Mouse (Mus musculus) limb, embryonic 14.5 days (tissue): ENCODE data around the gene Rpp25. TPM values are rescaled to one million over a fixed set of nuclear protein-coding genes. Genes with fewer than 3 reads are reported as not detected.

Experiments used
- ATAC-seq: fragments of 200-750 bp; cut with Nextera tagmentation; 2 replicates; pipeline ENCODE4 v1.8.0; 2017; ENCODE audit warnings: low read depth, moderate number of reproducible peaks, moderate TSS enrichment; ENCODE audit not compliant: low FRiP score
- DNase-seq: peaks from one replicate; pipeline ENCODE4 v3.0.0-alpha.2; 2015; ENCODE audit warnings: low spot score
- H3K27ac ChIP-seq: fragments of 300-500 bp; sonication (generic); replicated peaks from 2 replicates; pipeline ENCODE4 v1.5.1; 2014; ENCODE audit warnings: low read depth, mild to moderate bottlenecking, low read length, moderate library complexity, mixed read lengths
- H3K27me3 ChIP-seq: fragments of 300-500 bp; sonication (generic); 2 replicates; pipeline ENCODE4 v1.6.1; 2014; ENCODE audit warnings: low read length, mixed read lengths; ENCODE audit not compliant: control insufficient read depth, insufficient read depth
- H3K36me3 ChIP-seq: fragments of 300-500 bp; sonication (generic); 2 replicates; pipeline ENCODE4 v1.6.1; 2014; ENCODE audit warnings: mild to moderate bottlenecking, low read length, moderate library complexity, mixed read lengths; ENCODE audit not compliant: control insufficient read depth, insufficient read depth
- H3K4me1 ChIP-seq: fragments of 300-500 bp; sonication (generic); 2 replicates; pipeline ENCODE4 v1.6.1; 2014; ENCODE audit warnings: antibody characterized with exemption, low read length, mixed read lengths; ENCODE audit not compliant: control insufficient read depth, insufficient read depth
- H3K4me2 ChIP-seq: fragments of 300-500 bp; sonication (generic); replicated peaks from 2 replicates; pipeline ENCODE4 v1.6.1; 2014; ENCODE audit warnings: low read depth, mild to moderate bottlenecking, low read length, moderate library complexity; ENCODE audit not compliant: severe bottlenecking
- H3K4me3 ChIP-seq: fragments of 300-500 bp; sonication (generic); replicated peaks from 2 replicates; pipeline ENCODE4 v1.5.1; 2014; ENCODE audit warnings: low read length
- H3K9ac ChIP-seq: fragments of 300-500 bp; sonication (generic); 2 replicates; pipeline ENCODE4 v1.6.1; 2014; ENCODE audit warnings: mild to moderate bottlenecking, low read depth, low read length, moderate library complexity; ENCODE audit not compliant: severe bottlenecking
- H3K9me3 ChIP-seq: fragments of 300-500 bp; sonication (generic); 2 replicates; pipeline ENCODE4 v1.6.1; 2016; ENCODE audit warnings: low read length; ENCODE audit not compliant: control insufficient read depth
- POLR2A ChIP-seq: fragments of 200-500 bp; IDR thresholded peaks from 2 replicates; pipeline ENCODE4 v1.8.0; 2012; ENCODE audit warnings: inconsistent platforms, mild to moderate bottlenecking, moderate library complexity, borderline replicate concordance; ENCODE audit not compliant: insufficient read depth, insufficient read length; ENCODE audit errors: extremely low read depth
- WGBS: fragments of 180-500 bp; shearing (Covaris S2); extraction: QIAGEN DNeasy Blood & Tissue Kit; methylation state at CpG from one replicate; pipeline ENCODE4 v1.1.7; 2014; 5-methylcytosine and 5-hydroxymethylcytosine counted together
- polyA plus RNA-seq, 2 experiments: library from polyadenylated mRNA; depleted of rRNA in 1 of 2; stranded (reverse) in 1 of 2; unstranded in 1 of 2; fragments of >200 nt; fragmentation: Nextera tagmentation in 1 of 2; extraction: Ambion mirVana in 1 of 2; gene quantifications; 2 replicates each; pipeline versions ENCODE4 v1.2.1 to v1.2.3; 2012 to 2014

Rpp25 gene
- polyA plus RNA-seq, 2 experiments, result 0.74 to 0.94 TPM

DNA sequence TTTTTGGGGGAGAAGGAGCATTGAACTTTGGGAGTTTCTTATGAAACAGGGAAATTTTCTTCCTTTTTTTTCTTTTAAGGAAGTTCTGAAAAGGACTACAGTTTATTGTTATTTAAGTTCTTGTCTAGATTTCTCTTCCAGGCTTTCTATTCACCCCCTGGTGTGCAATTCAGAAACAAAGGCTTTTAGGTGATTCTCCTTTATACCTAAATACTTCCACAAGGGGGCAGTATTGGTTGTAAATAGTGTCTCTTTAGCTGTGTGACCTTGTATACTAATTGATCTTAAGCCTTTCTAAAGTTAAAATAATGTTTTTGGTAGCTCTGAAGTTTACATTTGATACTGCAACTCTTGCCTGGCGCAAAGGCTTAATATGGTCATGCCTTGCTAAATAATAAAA is 19.9 kb downstream of the Rpp25 start:
- Histone ChIP-seq H3K27me3 (no peaks in the 10 kb centered on the region), H3K9me3 (no peaks in the 10 kb centered on the region), H3K27ac (no peak overlapping the region), H3K9ac (no peak overlapping the region), H3K4me2 (no peak overlapping the region), H3K36me3 (0 out of 2 replicates have a peak, but pooled peaks cover under 1% of the 10 kb centered on the region), H3K4me1 (peaks cover 10% of the 10 kb centered on the region; the same call in 1 of the 2 replicates), H3K4me3 (no peak overlapping the region)
- DNase-seq, result peak; percentile 86
- TF ChIP-seq POLR2A, result no peak
- ATAC-seq, result no peak
- 92% methylated on average over 1 of the region's 1 CpGs for WGBS

DNA sequence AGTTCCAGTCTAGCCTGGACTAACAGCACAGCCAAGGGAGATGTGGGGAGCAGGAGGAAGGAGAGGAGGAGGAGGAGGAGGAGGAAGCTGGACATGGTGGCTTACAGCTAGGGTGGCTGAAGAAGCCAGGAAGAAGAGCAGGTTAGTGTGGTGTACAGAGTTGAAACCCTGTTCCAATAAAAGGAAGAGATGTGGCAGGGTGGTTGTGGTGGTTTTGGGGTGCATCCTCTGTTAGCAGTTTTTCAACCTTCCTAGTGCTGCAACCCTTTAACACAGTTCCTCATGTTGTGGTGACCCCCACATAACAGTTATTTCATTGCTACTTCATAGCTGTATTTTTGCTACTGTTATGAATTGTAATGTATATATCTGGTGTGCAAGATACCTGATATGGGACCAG is 20.6 kb downstream of the Rpp25 start:
- DNase-seq, result no peak
- peaks cover 4% of the 10 kb centered on the region; the same call in 1 of the 2 replicates for H3K36me3 ChIP-seq
- no peak overlapping the region for H3K4me2 ChIP-seq
- H3K4me1 ChIP-seq, result peaks cover 10% of the 10 kb centered on the region; the same call in 1 of the 2 replicates
- no peak for ATAC-seq
- H3K4me3 ChIP-seq, result no peak overlapping the region
- no peaks in the 10 kb centered on the region for H3K9me3 ChIP-seq
- H3K9ac ChIP-seq, result no peak overlapping the region
- no peak overlapping the region for H3K27ac ChIP-seq
- H3K27me3 ChIP-seq, result no peaks in the 10 kb centered on the region
- no peak for TF ChIP-seq POLR2A

DNA sequence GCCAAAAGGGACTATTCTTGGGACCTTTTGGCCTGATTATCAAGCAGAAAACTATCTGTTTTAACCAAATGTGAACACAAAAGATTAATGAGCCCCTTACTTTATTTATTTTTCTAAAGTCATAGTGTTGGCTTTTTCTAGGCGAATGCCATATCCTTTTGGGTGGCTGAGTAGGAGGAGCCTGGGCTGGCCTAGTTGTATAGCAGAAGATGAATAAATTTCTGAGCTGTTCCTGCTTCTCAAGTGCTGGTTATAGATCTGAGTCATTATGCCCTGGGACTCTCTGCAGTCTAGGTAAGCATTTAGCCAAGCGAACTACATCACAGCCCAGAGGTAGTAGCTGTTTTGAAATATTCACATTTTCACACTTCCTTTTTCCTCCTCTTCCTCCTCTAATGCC is 21.7 kb downstream of the Rpp25 start:
- 85% methylated on average over 2 of the region's 2 CpGs for WGBS
- Histone ChIP-seq H3K4me1 (peaks cover 10% of the 10 kb centered on the region; the same call in 1 of the 2 replicates), H3K36me3 (peaks cover 13% of the 10 kb centered on the region), H3K27me3 (no peaks in the 10 kb centered on the region), H3K9ac (no peak overlapping the region), H3K4me3 (no peak overlapping the region), H3K4me2 (no peak overlapping the region), H3K27ac (no peak overlapping the region), H3K9me3 (no peaks in the 10 kb centered on the region)
- ATAC-seq, result no peak
- no peak for TF ChIP-seq POLR2A
- no peak for DNase-seq

DNA sequence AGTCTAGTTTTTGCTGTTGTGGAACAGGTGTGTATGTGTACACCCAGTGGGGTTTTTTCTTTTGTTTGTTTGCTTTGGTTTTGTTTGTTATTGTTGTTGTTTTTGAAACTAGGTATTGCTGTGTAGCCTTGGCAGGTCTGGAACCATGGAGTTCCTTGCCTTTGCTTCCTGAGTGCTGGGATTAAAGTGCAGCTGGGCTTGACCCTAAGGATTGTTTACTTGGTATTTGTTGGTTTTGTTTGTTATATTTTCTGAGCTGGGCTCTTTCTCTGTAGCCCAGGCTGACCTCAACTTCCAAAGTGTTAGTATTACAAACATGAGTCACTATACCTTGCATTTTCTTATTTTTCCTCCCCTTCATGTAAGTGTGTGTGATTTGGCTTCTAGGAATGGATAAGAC is 22.6 kb downstream of the Rpp25 start:
- no peaks in the 10 kb centered on the region for H3K9me3 ChIP-seq
- DNase-seq (no peak), ATAC-seq (no peak)
- H3K4me3 ChIP-seq, result no peak overlapping the region
- H3K9ac ChIP-seq, result no peak overlapping the region
- peaks cover 10% of the 10 kb centered on the region; the same call in 1 of the 2 replicates for H3K4me1 ChIP-seq
- H3K27me3 ChIP-seq, result no peaks in the 10 kb centered on the region
- H3K36me3 ChIP-seq, result peaks cover 21% of the 10 kb centered on the region
- TF ChIP-seq POLR2A, result no peak
- H3K4me2 ChIP-seq, result no peak overlapping the region
- no peak overlapping the region for H3K27ac ChIP-seq

DNA sequence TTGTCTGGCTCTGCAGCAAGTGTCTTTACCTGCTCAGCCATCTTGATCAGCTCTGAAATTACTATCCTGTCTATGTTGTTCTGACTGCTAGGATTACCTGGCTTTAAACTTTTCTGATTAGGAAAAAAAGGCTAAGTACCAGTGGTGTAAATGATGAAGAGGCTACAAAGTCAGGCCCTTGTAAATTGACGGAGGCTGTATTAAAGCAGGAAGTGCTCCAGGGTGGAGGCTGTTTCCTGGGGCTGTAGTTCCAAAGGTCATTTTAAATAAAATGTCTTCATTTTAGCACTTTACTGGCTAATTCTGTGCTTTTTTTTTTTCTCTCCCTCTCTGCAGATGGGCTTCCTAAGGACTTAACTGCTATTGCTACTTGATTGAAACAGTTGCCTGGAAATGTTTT is 28.1 kb downstream of the Rpp25 start:
- peaks cover 48% of the 10 kb centered on the region for H3K36me3 ChIP-seq
- ATAC-seq (no peak), DNase-seq (no peak)
- no peak overlapping the region for H3K4me3 ChIP-seq
- no peak overlapping the region for H3K27ac ChIP-seq
- H3K4me1 ChIP-seq, result peaks cover 4% of the 10 kb centered on the region; the same call in 1 of the 2 replicates
- no peak overlapping the region for H3K9ac ChIP-seq
- H3K4me2 ChIP-seq, result no peak overlapping the region
- no peak for TF ChIP-seq POLR2A
- WGBS, result 65% methylated on average over 1 of the region's 1 CpGs
- H3K9me3 ChIP-seq, result no peaks in the 10 kb centered on the region
- no peaks in the 10 kb centered on the region for H3K27me3 ChIP-seq

DNA sequence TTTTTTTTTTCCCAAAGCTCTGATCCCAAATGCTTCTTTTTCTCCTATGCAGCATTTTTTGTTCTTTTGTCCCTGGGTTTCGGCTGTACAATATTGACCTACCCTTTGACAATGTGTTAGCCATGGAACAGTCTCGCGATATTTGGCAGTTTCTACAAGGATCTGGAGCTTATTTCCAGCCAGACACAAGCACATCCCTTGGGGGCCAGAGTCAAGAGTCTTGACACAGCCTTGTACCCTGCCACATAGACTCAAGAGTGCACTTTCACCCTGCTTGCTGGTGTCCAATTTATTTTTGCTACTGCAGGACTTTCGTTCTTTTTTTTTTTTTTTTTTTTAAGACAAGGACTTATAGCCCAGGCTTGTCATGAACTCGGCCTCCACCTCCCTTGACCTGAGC is 32.5 kb downstream of the Rpp25 start:
- peaks cover 50% of the 10 kb centered on the region for H3K36me3 ChIP-seq
- no peaks in the 10 kb centered on the region for H3K27me3 ChIP-seq
- WGBS, result 85% methylated on average over 5 of the region's 5 CpGs
- peak overlapping the region; percentile 79; the same call in 1 of the 2 replicates for H3K4me2 ChIP-seq
- no peak for DNase-seq
- no peak overlapping the region for H3K9ac ChIP-seq
- TF ChIP-seq POLR2A, result no peak
- no peaks in the 10 kb centered on the region for H3K9me3 ChIP-seq
- H3K4me1 ChIP-seq, result peaks cover 13% of the 10 kb centered on the region
- no peak overlapping the region for H3K27ac ChIP-seq
- ATAC-seq, result no peak
- H3K4me3 ChIP-seq, result no peak overlapping the region
